Mouse (Mus musculus): ENCODE measurements around the gene Trp53. TPM values are rescaled to one million over a fixed set of nuclear protein-coding genes. Genes with fewer than 3 reads are reported as not detected.

Trp53 gene
- polyA plus RNA-seq, 1 experiment from 2014 or later: 55.8 TPM

DNA sequence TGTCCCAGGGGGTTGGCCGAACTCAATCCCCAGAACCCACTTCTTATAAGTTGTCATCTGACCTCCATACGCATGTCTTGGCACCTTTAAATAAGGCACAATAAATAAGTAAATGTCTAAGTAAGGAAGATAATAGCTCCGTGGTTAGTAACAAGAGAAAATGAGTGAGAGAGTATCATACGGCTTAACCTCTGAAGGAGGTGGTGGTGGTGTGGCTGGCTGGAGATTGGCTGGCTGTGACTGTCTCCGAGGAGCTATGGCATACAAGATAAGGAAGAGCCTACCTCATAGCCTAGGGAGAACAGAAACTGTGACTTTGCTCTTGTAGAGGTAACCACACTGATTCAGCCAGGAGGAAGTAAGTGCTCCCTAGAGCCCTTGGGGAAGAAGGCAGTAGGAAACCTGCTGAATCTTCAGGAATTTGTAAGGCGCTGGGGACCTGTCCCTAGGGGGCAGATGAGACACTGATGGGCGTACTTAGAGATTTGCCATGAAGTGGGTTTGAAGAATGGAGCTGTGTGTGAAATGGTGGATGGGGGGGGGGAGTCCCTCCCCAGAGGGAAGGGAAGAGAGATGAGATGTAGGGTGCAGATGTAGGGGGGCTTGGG is 5.7 kb downstream of the Trp53 start:
- H3K36me3 ChIP-seq (ENCODE audit: control insufficient read depth, insufficient read depth): peaks cover 29% of the 10 kb centered on the region
- 21% methylated on average over 7 of the region's 7 CpGs for WGBS (ENCODE audit: insufficient replicate concordance)
- no peaks in the 10 kb centered on the region for H3K9me3 ChIP-seq (replicated peaks; ENCODE audit: control insufficient read depth, low read length)
- peak overlapping the region; percentile 91 for H3K27ac ChIP-seq (ENCODE audit: low read length)
- H3K4me1 ChIP-seq (ENCODE audit: control insufficient read depth, low read depth, low read length): peaks cover 71% of the 10 kb centered on the region
- H3K4me3 ChIP-seq (ENCODE audit: low read depth, low read length): peak overlapping the region; percentile 23
- peak; percentile 75 for ATAC-seq (ENCODE audit: low read depth)
- H3K9ac ChIP-seq (ENCODE audit: low read depth, low read length): peak overlapping the region; percentile 51
- no peaks in the 10 kb centered on the region for H3K27me3 ChIP-seq (ENCODE audit: control insufficient read depth, insufficient read depth, low read depth, low read length)
- peak overlapping the region; percentile 61 for H3K4me2 ChIP-seq (ENCODE audit: low read depth, low read length)

- peaks cover 70% of the 10 kb centered on the region for H3K4me1 ChIP-seq (ENCODE audit: control insufficient read depth, low read depth, low read length)
- H3K27me3 ChIP-seq (ENCODE audit: control insufficient read depth, insufficient read depth, low read depth, low read length): no peaks in the 10 kb centered on the region
- no peaks in the 10 kb centered on the region for H3K9me3 ChIP-seq (replicated peaks; ENCODE audit: control insufficient read depth, low read length)
- H3K36me3 ChIP-seq (ENCODE audit: control insufficient read depth, insufficient read depth): peaks cover 34% of the 10 kb centered on the region
- peak overlapping the region; percentile 54 for H3K4me2 ChIP-seq (ENCODE audit: low read depth, low read length)
- peak overlapping the region; percentile 47 for H3K9ac ChIP-seq (ENCODE audit: low read depth, low read length)
- WGBS (ENCODE audit: insufficient replicate concordance): 36% methylated on average over 22 of the region's 22 CpGs
- peak; percentile 75 for ATAC-seq (ENCODE audit: low read depth)
- H3K4me3 ChIP-seq (ENCODE audit: low read depth, low read length): peak overlapping the region; percentile 18; the same call in 1 of the 2 replicates
- peak overlapping the region; percentile 81 for H3K27ac ChIP-seq (ENCODE audit: low read length)
Observed at GRCm38 (mm10) chr11:69589207-69589834, 9.2 kb downstream of the Trp53 start.

GRCm38 (mm10) chr11:69590622-69591021 is 10.5 kb downstream of the Trp53 start:
- peak overlapping the region; percentile 47 for H3K9ac ChIP-seq (ENCODE audit: low read depth, low read length)
- H3K27ac ChIP-seq (ENCODE audit: low read length): peak overlapping the region; percentile 81
- H3K9me3 ChIP-seq (replicated peaks; ENCODE audit: control insufficient read depth, low read length): no peaks in the 10 kb centered on the region
- peaks cover 57% of the 10 kb centered on the region for H3K4me1 ChIP-seq (ENCODE audit: control insufficient read depth, low read depth, low read length)
- H3K4me2 ChIP-seq (ENCODE audit: low read depth, low read length): peak overlapping the region; percentile 45
- WGBS (ENCODE audit: insufficient replicate concordance): 68% methylated on average over 8 of the region's 8 CpGs
- peaks cover 36% of the 10 kb centered on the region for H3K36me3 ChIP-seq (ENCODE audit: control insufficient read depth, insufficient read depth)
- H3K4me3 ChIP-seq (ENCODE audit: low read depth, low read length): 0 out of 2 replicates have a peak overlapping the region, but pooled peaks have one; percentile 18
- peak; percentile 49 for ATAC-seq (ENCODE audit: low read depth)
- no peaks in the 10 kb centered on the region for H3K27me3 ChIP-seq (ENCODE audit: control insufficient read depth, insufficient read depth, low read depth, low read length)

- Histone ChIP-seq H3K9ac (ENCODE audit: low read depth, low read length) (no peak overlapping the region), H3K27me3 (ENCODE audit: control insufficient read depth, insufficient read depth, low read depth, low read length) (no peaks in the 10 kb centered on the region), H3K27ac (ENCODE audit: low read length) (peak overlapping the region; percentile 81), H3K36me3 (ENCODE audit: control insufficient read depth, insufficient read depth) (peaks cover 36% of the 10 kb centered on the region), H3K4me3 (ENCODE audit: low read depth, low read length) (no peak overlapping the region), H3K4me1 (ENCODE audit: control insufficient read depth, low read depth, low read length) (peaks cover 49% of the 10 kb centered on the region), H3K4me2 (ENCODE audit: low read depth, low read length) (no peak overlapping the region), H3K9me3 (replicated peaks; ENCODE audit: control insufficient read depth, low read length) (no peaks in the 10 kb centered on the region)
- no peak for ATAC-seq (ENCODE audit: low read depth)
- 76% methylated on average over 3 of the region's 3 CpGs for WGBS (ENCODE audit: insufficient replicate concordance)
Observed at GRCm38 (mm10) chr11:69591424-69591823, 11.3 kb downstream of the Trp53 start.

GRCm38 (mm10) chr11:69591899-69592637 is 11.9 kb downstream of the Trp53 start:
- Histone ChIP-seq H3K9ac (ENCODE audit: low read depth, low read length) (peak overlapping the region; percentile 15; the same call in 1 of the 2 replicates), H3K4me1 (ENCODE audit: control insufficient read depth, low read depth, low read length) (peaks cover 43% of the 10 kb centered on the region), H3K27me3 (ENCODE audit: control insufficient read depth, insufficient read depth, low read depth, low read length) (no peaks in the 10 kb centered on the region), H3K4me3 (ENCODE audit: low read depth, low read length) (no peak overlapping the region), H3K27ac (ENCODE audit: low read length) (peak overlapping the region; percentile 55), H3K4me2 (ENCODE audit: low read depth, low read length) (no peak overlapping the region), H3K36me3 (ENCODE audit: control insufficient read depth, insufficient read depth) (peaks cover 36% of the 10 kb centered on the region), H3K9me3 (replicated peaks; ENCODE audit: control insufficient read depth, low read length) (no peaks in the 10 kb centered on the region)
- ATAC-seq (ENCODE audit: low read depth): no peak
- 73% methylated on average over 7 of the region's 7 CpGs for WGBS (ENCODE audit: insufficient replicate concordance)

DNA sequence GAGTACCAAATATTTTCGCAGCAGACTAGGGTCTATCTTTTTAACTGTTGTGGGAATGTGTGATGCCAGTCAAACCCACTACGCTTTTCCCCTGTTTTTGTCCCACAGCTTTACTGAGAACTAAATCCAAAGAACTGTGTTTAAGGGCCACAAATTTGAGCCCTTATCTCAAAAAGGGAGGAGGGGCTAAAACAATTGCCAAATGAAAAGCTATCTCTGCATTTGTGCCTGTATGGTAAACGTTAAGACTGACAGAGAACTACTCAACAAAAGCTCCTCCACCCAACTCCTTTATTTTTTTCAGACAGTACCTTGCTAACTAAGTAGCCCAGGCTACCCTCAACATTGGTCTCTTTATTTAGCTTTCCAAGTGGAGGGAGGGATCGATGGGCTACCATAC is 12.6 kb downstream of the Trp53 start:
- H3K36me3 ChIP-seq (ENCODE audit: control insufficient read depth, insufficient read depth): peaks cover 32% of the 10 kb centered on the region
- H3K9ac ChIP-seq (ENCODE audit: low read depth, low read length): no peak overlapping the region
- no peaks in the 10 kb centered on the region for H3K9me3 ChIP-seq (replicated peaks; ENCODE audit: control insufficient read depth, low read length)
- H3K27ac ChIP-seq (ENCODE audit: low read length): peak overlapping the region; percentile 55; the same call in 1 of the 2 replicates
- H3K4me3 ChIP-seq (ENCODE audit: low read depth, low read length): no peak overlapping the region
- no peak overlapping the region for H3K4me2 ChIP-seq (ENCODE audit: low read depth, low read length)
- WGBS (ENCODE audit: insufficient replicate concordance): 65% methylated on average over 4 of the region's 4 CpGs
- ATAC-seq (ENCODE audit: low read depth): no peak
- peaks cover 40% of the 10 kb centered on the region for H3K4me1 ChIP-seq (ENCODE audit: control insufficient read depth, low read depth, low read length)
- H3K27me3 ChIP-seq (ENCODE audit: control insufficient read depth, insufficient read depth, low read depth, low read length): no peaks in the 10 kb centered on the region

DNA sequence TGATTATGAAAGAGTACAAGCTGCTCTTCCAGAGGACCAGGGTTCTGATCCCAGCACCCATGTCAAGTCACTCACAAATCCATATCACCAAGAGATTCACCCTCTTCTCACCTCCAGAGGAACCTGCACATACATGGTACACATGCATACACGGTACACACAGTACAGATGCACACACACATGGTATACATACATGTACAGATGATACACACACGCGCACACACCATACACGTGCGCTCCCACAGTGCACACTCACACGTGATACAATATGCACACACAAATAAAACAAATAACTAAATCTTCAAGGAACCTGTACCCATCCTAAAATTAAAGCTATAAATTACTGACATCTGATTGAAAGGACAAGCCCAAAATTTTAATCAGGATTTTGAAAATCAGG is 14.7 kb downstream of the Trp53 start:
- Histone ChIP-seq H3K9me3 (replicated peaks; ENCODE audit: control insufficient read depth, low read length) (no peaks in the 10 kb centered on the region), H3K9ac (ENCODE audit: low read depth, low read length) (no peak overlapping the region), H3K27me3 (ENCODE audit: control insufficient read depth, insufficient read depth, low read depth, low read length) (no peaks in the 10 kb centered on the region), H3K36me3 (ENCODE audit: control insufficient read depth, insufficient read depth) (peaks cover 15% of the 10 kb centered on the region), H3K4me1 (ENCODE audit: control insufficient read depth, low read depth, low read length) (peaks cover 33% of the 10 kb centered on the region), H3K4me3 (ENCODE audit: low read depth, low read length) (no peak overlapping the region), H3K4me2 (ENCODE audit: low read depth, low read length) (no peak overlapping the region), H3K27ac (ENCODE audit: low read length) (no peak overlapping the region)
- 88% methylated on average over 6 of the region's 6 CpGs for WGBS (ENCODE audit: insufficient replicate concordance)
- ATAC-seq (ENCODE audit: low read depth): no peak

GRCm38 (mm10) chr11:69599436-69599835 is 19.3 kb downstream of the Trp53 start:
- H3K4me2 ChIP-seq (ENCODE audit: low read depth, low read length): peak overlapping the region; percentile 14; the same call in 1 of the 2 replicates
- H3K4me1 ChIP-seq (ENCODE audit: control insufficient read depth, low read depth, low read length): peaks cover 41% of the 10 kb centered on the region
- H3K36me3 ChIP-seq (ENCODE audit: control insufficient read depth, insufficient read depth): peaks cover 2% of the 10 kb centered on the region; the same call in 1 of the 2 replicates
- ATAC-seq (ENCODE audit: low read depth): peak; percentile 52; the same call in 1 of the 2 replicates
- 16% methylated on average over 9 of the region's 9 CpGs for WGBS (ENCODE audit: insufficient replicate concordance)
- H3K9me3 ChIP-seq (replicated peaks; ENCODE audit: control insufficient read depth, low read length): no peaks in the 10 kb centered on the region
- no peak overlapping the region for H3K4me3 ChIP-seq (ENCODE audit: low read depth, low read length)
- peak overlapping the region; percentile 4; the same call in 1 of the 2 replicates for H3K9ac ChIP-seq (ENCODE audit: low read depth, low read length)
- H3K27me3 ChIP-seq (ENCODE audit: control insufficient read depth, insufficient read depth, low read depth, low read length): no peaks in the 10 kb centered on the region; the same call in 1 of the 2 replicates
- peak overlapping the region; percentile 41 for H3K27ac ChIP-seq (ENCODE audit: low read length)

Data from liver, embryonic 16.5 days (tissue).